Mouse (Mus musculus) heart, embryonic 13.5 days (tissue): ENCODE data around the gene Cadps. TPM values are rescaled to one million over a fixed set of nuclear protein-coding genes. Genes with fewer than 3 reads are reported as not detected.
A peak's percentile ranks its signal among the peaks of the same experiment; 100 is the strongest.

Experiments used
- ATAC-seq: fragments of 200-750 bp; cut with Nextera tagmentation; 2 replicates; pipeline ENCODE4 v1.8.0; 2017; ENCODE audit warnings: moderate TSS enrichment; ENCODE audit not compliant: insufficient number of reproducible peaks, low FRiP score, low TSS enrichment; ENCODE audit errors: extremely low read depth
- H3K27ac ChIP-seq: fragments of 300-500 bp; sonication (generic); replicated peaks from 2 replicates; pipeline ENCODE4 v1.5.1; 2015; ENCODE audit warnings: moderate library complexity, mild to moderate bottlenecking, inconsistent platforms
- H3K27me3 ChIP-seq: fragments of 300-500 bp; sonication (generic); replicated peaks from 2 replicates; pipeline ENCODE4 v1.6.1; 2015; ENCODE audit warnings: mild to moderate bottlenecking, inconsistent platforms
- H3K36me3 ChIP-seq: fragments of 300-500 bp; sonication (generic); 2 replicates; pipeline ENCODE4 v1.6.1; 2015; ENCODE audit warnings: mild to moderate bottlenecking, inconsistent platforms
- H3K4me1 ChIP-seq: fragments of 300-500 bp; sonication (generic); 2 replicates; pipeline ENCODE4 v1.6.1; 2015; ENCODE audit warnings: inconsistent platforms
- H3K4me2 ChIP-seq: fragments of 300-500 bp; sonication (generic); 2 replicates; pipeline ENCODE4 v1.6.1; 2015; ENCODE audit warnings: inconsistent platforms, mild to moderate bottlenecking, moderate library complexity
- H3K4me3 ChIP-seq: fragments of 300-500 bp; sonication (generic); 2 replicates; pipeline ENCODE4 v1.5.1; 2015; ENCODE audit warnings: moderate library complexity, mild to moderate bottlenecking, inconsistent platforms
- H3K9ac ChIP-seq: fragments of 300-500 bp; sonication (generic); 2 replicates; pipeline ENCODE4 v1.6.1; 2015; ENCODE audit warnings: inconsistent platforms, mild to moderate bottlenecking, moderate library complexity
- H3K9me3 ChIP-seq: fragments of 300-500 bp; sonication (generic); 2 replicates; pipeline ENCODE4 v1.6.1; 2016; ENCODE audit warnings: inconsistent platforms
- WGBS: fragments of 180-500 bp; shearing (Covaris S2); methylation state at CpG from one replicate; pipeline ENCODE4 v1.1.7; 2015; ENCODE audit warnings: mixed read lengths; 5-methylcytosine and 5-hydroxymethylcytosine counted together
- polyA plus RNA-seq: library from polyadenylated mRNA; unstranded; fragments of >200 nt; fragmentation: Nextera tagmentation; extraction: Ambion mirVana; gene quantifications from 2 replicates; pipeline ENCODE4 v1.2.1, GENCODE M21; 2015

Cadps gene
- polyA plus RNA-seq, 1 experiment from 2014 or later: 0.51 TPM

DNA sequence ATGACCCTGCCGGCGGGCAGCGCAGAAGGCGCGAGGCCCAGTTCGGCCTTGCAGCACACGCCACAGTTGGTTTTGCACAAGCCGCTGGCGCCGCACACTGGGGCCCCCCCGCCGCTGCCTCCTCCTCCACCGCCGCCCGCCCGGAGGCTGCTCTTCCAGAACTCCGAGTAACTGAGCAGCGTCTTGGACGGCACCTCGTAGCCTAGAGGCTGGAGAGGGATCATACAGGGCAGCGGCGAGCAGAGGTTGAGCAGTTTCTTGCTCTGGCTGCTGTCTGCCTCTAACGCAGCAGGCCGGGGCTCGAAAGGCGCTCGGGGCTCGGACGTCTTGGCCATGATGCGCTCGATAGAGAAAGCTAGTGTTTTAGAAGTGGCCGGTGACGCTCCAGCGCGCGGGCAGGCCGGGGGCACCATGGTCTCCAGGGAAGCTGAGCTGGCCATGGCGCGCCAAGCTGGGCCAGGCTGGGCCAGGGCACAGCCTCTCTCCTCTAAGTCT lies 478.1 kb downstream of the Cadps start:
- no peak for ATAC-seq

DNA sequence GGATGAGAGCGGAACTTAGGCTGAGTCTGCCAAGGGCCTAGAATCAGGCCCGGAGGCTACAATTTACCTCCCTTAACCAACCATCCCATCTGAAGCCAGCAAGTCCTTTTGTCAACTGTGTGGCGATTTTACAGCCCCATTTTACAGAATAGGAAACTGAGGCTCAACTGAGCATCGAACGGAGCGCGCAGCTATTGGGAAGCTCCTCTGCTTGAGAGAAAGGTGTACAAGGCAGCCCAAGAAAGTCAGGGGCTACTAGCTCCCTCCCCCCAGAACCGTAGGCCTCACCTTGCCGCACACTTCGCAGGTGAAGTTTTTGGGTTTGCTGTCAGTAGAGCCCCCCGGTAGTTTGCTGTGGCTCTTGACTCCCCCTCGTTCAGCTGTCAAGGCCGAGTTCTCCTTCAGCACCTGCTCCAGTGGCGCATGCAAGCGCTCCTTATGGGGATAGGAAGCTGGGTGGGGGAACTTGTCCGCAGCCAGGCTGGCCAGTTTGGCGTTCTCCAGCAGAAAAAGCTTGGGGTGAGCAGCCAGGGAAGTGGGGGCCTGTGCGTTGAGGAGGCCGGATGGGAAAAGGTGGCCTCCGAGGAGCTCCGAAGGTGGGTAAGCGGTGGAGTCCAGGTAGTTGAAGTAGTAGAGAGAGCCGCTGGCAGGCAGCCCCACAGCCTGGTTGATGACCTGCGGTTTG lies 478.7 kb downstream of the Cadps start:
- H3K4me3 ChIP-seq: peak overlapping the region; percentile 46
- peaks cover 40% of the 10 kb centered on the region for H3K4me1 ChIP-seq
- 3% methylated on average over 24 of the region's 24 CpGs for WGBS
- H3K36me3 ChIP-seq: no peaks in the 10 kb centered on the region
- peak overlapping the region; percentile 65 for H3K4me2 ChIP-seq
- no peak for ATAC-seq
- no peaks in the 10 kb centered on the region for H3K9me3 ChIP-seq
- H3K27me3 ChIP-seq: peaks cover 100% of the 10 kb centered on the region
- H3K27ac ChIP-seq: no peak overlapping the region
- H3K9ac ChIP-seq: no peak overlapping the region

More for the DNA sequence above, 478.1 kb downstream of the Cadps start:
- Histone ChIP-seq H3K4me2 (peak overlapping the region; percentile 65), H3K9me3 (no peaks in the 10 kb centered on the region), H3K4me3 (peak overlapping the region; percentile 46), H3K36me3 (no peaks in the 10 kb centered on the region), H3K4me1 (peaks cover 40% of the 10 kb centered on the region), H3K27me3 (peaks cover 100% of the 10 kb centered on the region), H3K27ac (no peak overlapping the region), H3K9ac (no peak overlapping the region)
- WGBS: under 1% methylated on average over 39 of the region's 39 CpGs

DNA sequence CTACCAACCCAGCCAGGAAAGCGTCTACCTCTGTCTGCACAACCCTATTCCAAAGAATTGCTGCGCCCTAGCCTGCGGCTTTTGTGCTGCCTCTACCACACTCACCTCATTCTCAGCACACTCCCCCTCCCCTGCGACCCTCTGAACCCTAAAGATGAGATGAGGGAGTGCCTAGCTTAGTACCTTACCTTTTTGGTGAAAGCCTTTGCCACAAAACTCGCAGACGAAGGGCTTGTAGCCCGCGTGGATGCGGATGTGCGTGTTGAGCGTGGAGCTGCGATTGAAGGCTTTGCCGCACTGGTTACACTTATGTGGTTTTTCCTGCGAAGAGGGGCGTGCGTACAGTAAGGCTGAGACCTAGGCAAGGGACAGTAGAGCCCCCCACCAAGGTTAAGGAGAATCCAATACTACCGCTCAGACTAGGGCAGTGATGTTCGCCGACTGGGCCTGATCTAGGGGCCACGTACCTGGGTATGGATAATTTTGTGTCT lies 479.4 kb downstream of the Cadps start:
- H3K27me3 ChIP-seq: peaks cover 100% of the 10 kb centered on the region
- no peak overlapping the region for H3K4me2 ChIP-seq
- ATAC-seq: no peak
- 2% methylated on average over 20 of the region's 20 CpGs for WGBS
- no peaks in the 10 kb centered on the region for H3K36me3 ChIP-seq
- H3K4me1 ChIP-seq: peaks cover 40% of the 10 kb centered on the region
- H3K4me3 ChIP-seq: no peak overlapping the region
- H3K27ac ChIP-seq: no peak overlapping the region
- no peaks in the 10 kb centered on the region for H3K9me3 ChIP-seq
- H3K9ac ChIP-seq: no peak overlapping the region

DNA sequence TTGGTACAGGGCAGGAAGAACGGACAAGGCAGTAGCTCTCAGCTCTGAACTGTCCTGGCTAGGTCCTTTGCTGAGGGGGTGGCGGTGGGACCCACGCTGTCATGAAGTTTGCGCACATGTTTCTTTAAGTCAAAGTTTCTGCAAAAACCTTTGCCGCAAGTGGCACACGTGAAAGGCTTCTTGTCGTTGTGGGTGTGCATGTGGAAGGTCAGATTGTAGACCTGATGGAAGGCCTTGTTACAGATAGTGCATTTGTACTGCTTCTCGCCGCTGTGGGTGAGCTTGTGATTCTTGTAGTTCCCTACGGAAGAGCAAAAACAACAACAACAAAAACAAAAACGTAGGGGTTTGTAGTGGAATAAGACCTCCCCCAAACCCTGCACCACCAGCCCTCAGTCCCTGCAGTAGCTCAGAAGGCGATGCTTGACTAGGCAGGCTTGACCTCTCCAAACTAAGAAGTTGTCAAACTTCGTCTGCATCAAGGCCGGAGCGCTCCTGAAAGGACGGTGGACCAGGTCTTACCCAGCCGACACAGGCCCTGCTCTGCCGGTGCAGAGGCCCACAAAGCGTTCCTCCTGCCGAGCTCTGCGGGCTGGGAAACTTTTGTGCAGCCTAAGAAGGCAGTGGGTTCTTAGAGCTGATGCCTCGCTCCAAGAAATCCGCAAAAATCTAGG lies 480.3 kb downstream of the Cadps start:
- Histone ChIP-seq H3K27me3 (peaks cover 100% of the 10 kb centered on the region), H3K27ac (no peak overlapping the region), H3K36me3 (no peaks in the 10 kb centered on the region), H3K4me2 (no peak overlapping the region), H3K9me3 (no peaks in the 10 kb centered on the region), H3K4me1 (peaks cover 40% of the 10 kb centered on the region), H3K9ac (no peak overlapping the region), H3K4me3 (no peak overlapping the region)
- ATAC-seq: no peak
- WGBS: 3% methylated on average over 23 of the region's 23 CpGs

DNA sequence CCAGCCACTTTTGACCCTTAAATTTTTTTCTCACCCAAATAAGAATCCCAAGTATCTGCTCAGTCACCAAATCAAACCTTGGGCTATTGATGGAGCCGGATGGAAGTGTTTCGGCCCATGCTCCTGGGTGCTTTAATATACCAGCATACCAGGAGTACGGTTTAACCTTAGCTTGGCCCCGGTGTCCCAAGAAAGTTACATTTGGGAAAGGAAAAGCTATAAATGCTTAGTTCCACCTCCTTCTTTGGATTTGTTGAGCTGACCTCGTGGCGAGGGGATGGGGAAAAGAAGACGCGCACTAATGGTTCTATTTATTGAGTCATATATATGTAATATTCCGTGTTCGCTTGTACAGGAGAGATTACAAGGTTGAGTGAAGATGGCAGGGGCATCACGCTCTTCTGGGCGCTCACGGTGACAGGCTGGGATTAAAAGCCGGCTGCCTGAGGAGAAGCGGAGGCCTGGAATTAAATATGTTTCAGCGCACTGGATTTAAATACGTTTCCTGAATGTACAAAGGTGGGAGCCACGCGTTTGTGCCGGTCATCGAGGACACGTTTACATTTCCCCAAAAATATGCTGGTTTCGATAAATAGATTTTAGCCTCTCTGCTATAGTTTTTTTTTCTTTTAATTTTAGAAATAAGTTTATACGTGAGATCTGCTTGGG lies 481.0 kb downstream of the Cadps start:
- no peak overlapping the region for H3K4me2 ChIP-seq
- peaks cover 40% of the 10 kb centered on the region for H3K4me1 ChIP-seq
- H3K9me3 ChIP-seq: no peaks in the 10 kb centered on the region
- H3K27ac ChIP-seq: no peak overlapping the region
- no peak overlapping the region for H3K9ac ChIP-seq
- no peak overlapping the region for H3K4me3 ChIP-seq
- 3% methylated on average over 24 of the region's 24 CpGs for WGBS
- H3K36me3 ChIP-seq: no peaks in the 10 kb centered on the region
- no peak for ATAC-seq
- H3K27me3 ChIP-seq: peaks cover 100% of the 10 kb centered on the region

DNA sequence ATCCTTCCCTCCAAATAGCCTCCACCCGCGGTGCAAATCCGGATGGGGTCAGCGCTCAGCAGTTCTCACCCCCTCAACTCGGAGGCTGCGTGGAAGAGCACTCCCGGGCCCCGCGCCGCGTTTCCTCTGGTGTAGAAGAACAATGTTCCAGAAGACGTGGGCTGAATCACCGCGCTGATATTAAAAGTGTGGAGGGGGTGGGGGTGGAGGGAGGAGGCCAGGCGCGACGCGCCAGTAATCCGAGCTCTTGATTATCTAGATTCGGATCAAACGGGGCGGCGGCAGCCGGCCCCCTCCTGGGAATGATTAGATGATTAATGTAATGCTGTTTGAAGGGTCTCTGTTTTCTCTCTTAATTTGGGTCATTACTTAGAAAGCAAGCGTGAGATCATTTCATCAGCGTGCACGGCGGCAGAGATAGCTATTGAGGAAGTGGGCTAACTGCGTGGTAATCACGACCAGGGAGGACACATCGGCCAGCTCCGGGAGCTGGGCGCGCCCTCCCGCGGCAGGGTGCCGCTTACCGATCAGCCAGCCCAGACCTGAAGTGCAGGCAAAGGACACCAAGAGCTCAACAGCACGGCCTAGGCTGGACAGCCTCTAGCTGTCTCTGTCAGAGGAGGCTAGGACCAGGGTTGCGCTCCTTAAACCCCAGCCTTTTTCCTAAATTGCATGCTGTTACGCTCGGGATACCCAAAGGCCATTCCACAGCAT lies 481.6 kb downstream of the Cadps start:
- under 1% methylated on average over 42 of the region's 42 CpGs for WGBS
- ATAC-seq: no peak
- peaks cover 33% of the 10 kb centered on the region for H3K4me1 ChIP-seq
- H3K9me3 ChIP-seq: no peaks in the 10 kb centered on the region
- H3K36me3 ChIP-seq: no peaks in the 10 kb centered on the region
- H3K4me2 ChIP-seq: peak overlapping the region; percentile 46
- H3K27ac ChIP-seq: no peak overlapping the region
- peaks cover 100% of the 10 kb centered on the region for H3K27me3 ChIP-seq
- no peak overlapping the region for H3K9ac ChIP-seq
- peak overlapping the region; percentile 21 for H3K4me3 ChIP-seq

DNA sequence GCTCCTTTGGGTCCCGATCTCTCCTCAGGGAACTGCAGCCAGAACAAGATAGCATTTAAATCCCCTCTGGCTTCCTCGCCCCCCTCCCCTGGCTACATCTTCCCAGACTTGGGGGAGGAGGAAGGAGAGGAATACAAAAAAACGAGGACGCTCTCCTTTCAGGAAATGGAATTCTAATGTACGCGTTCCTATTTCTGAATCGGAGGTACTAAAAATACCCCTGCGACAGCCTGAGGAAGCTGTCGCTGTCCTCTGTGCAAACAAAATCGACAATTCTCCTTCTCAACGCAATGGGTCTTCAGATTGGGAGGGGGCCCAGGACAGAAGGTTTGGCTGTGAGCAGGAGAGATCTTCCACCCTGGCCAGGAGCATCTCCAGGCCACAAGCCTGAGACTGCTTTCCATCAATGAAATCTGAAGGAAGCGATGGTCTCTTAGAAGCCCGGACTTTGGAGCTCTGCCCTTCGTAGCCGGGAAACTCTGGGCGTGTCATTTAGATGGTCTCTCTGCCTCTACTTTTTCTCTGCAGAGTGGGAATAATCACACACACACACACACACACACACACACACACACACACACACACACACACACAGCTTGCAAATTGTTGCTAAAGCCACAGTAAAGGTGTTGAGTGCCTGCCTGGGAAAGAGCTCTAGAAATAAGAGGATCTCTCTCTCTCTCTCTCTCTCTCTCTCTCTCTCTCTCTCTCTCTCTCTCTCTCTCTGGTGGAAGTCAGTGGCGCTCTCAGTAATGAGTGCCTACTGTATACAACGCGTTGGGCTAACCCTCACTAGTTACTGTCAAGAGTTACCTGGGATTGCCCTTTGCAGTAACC lies 482.4 kb downstream of the Cadps start:
- Histone ChIP-seq H3K4me2 (peak overlapping the region; percentile 53), H3K4me1 (peaks cover 25% of the 10 kb centered on the region), H3K27ac (no peak overlapping the region), H3K9me3 (no peaks in the 10 kb centered on the region), H3K9ac (peak overlapping the region; percentile 10; the same call in 1 of the 2 replicates), H3K36me3 (no peaks in the 10 kb centered on the region), H3K4me3 (peak overlapping the region; percentile 23), H3K27me3 (peaks cover 100% of the 10 kb centered on the region)
- 1% methylated on average over 19 of the region's 19 CpGs for WGBS
- ATAC-seq: no peak

DNA sequence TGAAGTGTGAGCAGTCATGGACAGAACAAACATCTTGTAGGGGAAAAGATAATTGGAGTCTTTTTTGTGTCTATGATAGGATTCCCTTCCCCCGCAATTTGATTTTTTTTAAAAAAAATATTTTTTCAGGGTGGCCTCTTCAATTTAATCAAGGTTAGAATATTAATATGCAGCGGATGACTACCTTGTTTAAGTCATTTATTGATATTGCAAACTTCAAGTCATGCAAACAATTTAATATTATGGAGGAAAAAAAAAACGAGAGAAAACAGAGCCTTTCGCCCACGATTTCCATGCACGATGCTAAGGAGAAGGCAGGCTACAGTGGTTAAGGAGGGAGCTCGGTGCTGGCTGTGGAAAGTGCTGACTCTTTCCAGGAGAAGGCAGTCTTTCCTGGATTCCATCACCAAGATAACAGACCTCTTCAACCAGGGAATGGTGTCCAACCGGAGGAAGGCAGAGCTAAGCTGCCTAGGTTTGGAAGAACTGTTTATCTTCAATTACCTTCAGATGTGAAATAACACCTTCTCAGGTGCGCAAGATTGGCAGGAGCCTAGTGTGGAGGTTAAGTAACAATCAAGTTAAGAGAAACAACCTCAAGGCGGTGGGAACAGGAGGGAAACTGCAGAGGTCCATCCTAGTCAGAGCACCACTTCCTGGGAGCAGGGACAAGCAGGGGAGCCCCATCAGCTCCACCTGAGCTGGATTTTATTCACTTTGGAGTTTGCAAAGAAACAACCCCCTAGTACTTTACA lies 483.9 kb downstream of the Cadps start:
- ATAC-seq: no peak
- Histone ChIP-seq H3K4me1 (peaks cover 13% of the 10 kb centered on the region), H3K27ac (no peak overlapping the region), H3K9ac (no peak overlapping the region), H3K27me3 (peaks cover 100% of the 10 kb centered on the region), H3K36me3 (no peaks in the 10 kb centered on the region), H3K4me2 (no peak overlapping the region), H3K4me3 (no peak overlapping the region), H3K9me3 (no peaks in the 10 kb centered on the region)
- under 1% methylated on average over 10 of the region's 10 CpGs for WGBS

DNA sequence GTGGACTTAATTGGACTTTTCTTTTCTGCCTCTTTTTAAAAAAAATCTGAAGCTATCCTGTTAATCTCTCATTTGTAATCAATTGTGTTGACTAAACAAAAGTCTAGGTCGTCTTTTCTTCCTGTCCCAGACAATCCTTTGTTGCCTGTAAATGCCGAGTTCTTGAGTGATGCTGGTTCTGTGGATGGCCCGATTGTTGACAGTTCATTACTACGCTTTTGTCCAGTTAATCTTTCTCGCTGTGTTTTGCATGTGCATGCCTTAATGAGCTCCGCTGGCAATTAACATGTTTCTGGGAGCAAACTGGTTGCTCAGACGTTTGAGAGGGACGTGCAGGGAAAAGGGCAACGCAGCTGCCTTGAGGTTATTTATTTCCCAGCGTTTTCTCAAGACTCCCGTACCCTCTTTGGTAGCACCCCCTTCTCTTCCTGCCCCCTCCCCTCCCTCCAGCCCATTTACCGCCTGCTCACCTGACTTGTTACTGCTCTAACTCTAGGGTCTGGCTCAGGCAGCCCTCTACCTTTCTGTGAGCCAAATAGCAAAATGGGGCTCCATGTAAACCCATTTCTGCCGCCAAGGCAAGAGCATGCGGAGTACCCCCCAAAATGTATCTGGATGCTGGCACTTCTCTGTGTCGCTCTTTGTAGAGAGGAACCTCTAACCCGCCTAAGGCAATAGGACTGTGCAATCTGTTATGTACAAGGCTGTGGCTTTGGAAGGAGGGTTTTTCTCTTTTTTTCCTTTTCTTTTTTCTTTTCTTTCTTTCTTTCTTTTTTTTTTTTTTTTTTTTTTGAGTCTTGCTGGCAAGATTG lies 484.7 kb downstream of the Cadps start:
- WGBS: 3% methylated on average over 16 of the region's 16 CpGs
- H3K36me3 ChIP-seq: no peaks in the 10 kb centered on the region

More for the DNA sequence above, 484.7 kb downstream of the Cadps start:
- no peak overlapping the region for H3K27ac ChIP-seq
- no peaks in the 10 kb centered on the region for H3K9me3 ChIP-seq
- no peak overlapping the region for H3K4me2 ChIP-seq
- H3K9ac ChIP-seq: no peak overlapping the region
- ATAC-seq: no peak
- H3K4me1 ChIP-seq: peaks cover 13% of the 10 kb centered on the region
- peaks cover 100% of the 10 kb centered on the region for H3K27me3 ChIP-seq
- no peak overlapping the region for H3K4me3 ChIP-seq
